Mouse (Mus musculus) olfactory bulb, adult 2 months (tissue): ENCODE results near the gene Olfr143.

ENCODE experiments used
- CTCF ChIP-seq: fragments of 200-500 bp; IDR thresholded peaks from 2 replicates; pipeline ENCODE4 v1.5.1; 2012; ENCODE audit warnings: low read depth, mild to moderate bottlenecking, low read length, moderate library complexity; ENCODE audit not compliant: insufficient read depth
- POLR2A ChIP-seq: fragments of 200-500 bp; IDR thresholded peaks from 2 replicates; pipeline ENCODE4 v1.6.1; 2012; ENCODE audit warnings: mild to moderate bottlenecking, low read depth, low read length, moderate library complexity; ENCODE audit not compliant: insufficient read depth

- TF ChIP-seq POLR2A, result no peak
- no peak for TF ChIP-seq CTCF
Observed at GRCm38 (mm10) chr9:38290807-38291206, 38.2 kb downstream of the Olfr143 start, which contains the start of gene Olfr896-ps1.
